Mouse (Mus musculus) T-helper 2 cell (primary cell): ENCODE data around the gene Gm17304.

Experiments used
- in situ Hi-C: fragments of 300-600 bp; cut with MboI, MseI; formaldehyde crosslinking; loops from one replicate; pipeline ENCODE4 v1.15.1; 2025; ENCODE audit warnings: high pct_unique_total_duplicates

Gene Gm17304

GRCm38 (mm10) chr5:106622193-106622592 is 13.3 kb downstream of the Gm17304 start:
- in situ Hi-C loops: no loop called here

DNA sequence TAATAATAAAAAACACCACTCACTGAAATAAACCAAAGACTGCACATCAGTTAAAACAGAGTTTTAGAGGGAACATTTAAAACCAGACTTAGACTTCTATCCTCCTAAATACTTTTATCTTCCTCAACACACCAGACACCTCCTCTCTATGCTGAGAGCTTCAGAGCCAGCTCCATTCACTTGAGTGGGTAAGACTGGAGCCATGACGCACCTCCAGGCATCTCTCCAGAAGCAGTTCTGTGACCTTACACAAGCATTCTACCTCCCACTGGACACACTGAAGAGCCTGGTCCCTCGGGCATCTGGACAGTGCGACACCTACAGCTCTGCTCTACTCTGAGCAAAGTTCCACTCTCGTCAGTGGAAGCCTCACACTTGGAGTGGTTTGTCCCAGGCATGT is 14.4 kb downstream of the Gm17304 start:
- in situ Hi-C loops: no loop called here

GRCm38 (mm10) chr5:106628369-106629149 is 19.7 kb downstream of the Gm17304 start:
- in situ Hi-C loops: no loop called here

GRCm38 (mm10) chr5:106636423-106636946 is 27.6 kb downstream of the Gm17304 start:
- in situ Hi-C loops: no loop called here

- in situ Hi-C loops: no loop called here
Observed at GRCm38 (mm10) chr5:106639627-106640026, 30.7 kb downstream of the Gm17304 start.

DNA sequence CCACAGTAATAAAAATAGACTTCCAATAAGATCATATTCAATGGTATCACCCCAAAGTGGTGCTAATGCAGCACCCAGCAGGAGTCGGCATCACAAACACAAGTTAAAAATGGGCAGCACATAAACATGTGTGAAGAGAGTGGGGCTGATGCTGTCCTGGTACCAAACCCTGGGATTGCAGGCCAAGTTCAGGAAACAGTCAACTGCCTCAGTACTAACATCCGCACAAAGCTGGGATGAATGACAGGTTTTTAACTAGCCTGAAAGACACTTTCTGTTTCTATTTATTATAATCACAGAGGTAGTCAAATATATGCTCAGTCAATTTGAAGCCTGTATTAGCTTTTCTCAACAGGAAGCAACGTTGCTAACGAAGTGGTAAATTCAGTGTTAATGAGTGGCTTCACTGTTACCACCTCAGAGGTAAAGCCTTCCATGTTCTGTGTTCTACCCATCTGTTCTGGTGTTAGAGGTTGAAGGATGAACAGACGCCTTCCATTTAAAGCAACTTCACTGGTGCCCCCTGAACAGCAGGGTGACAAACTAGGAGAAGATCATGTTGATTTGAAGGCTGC is 31.4 kb downstream of the Gm17304 start:
- in situ Hi-C loops: no loop called here

DNA sequence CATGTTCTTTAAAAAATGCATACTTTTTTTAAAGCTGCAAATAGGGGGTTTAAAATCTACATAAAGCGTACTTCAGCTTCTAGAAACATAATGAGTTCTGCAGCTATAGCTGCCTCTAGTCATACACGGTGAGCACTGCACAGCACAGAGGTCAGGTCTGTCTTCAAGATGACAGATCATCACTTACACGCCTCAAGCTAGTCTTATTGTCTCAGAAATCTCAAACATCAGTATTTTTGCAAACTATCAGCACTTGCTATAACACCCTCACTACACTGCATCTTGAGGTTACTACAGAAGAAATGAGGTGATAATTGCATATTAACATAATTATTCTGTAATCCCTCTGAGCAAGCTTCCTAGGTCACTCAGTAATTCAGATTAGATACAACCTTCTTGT is 33.0 kb downstream of the Gm17304 start:
- in situ Hi-C loops: no loop called here

GRCm38 (mm10) chr5:106643434-106643833 is 34.5 kb downstream of the Gm17304 start:
- in situ Hi-C loops: no loop called here

- in situ Hi-C loops: no loop called here
Observed at GRCm38 (mm10) chr5:106649441-106649840, 40.5 kb downstream of the Gm17304 start.

DNA sequence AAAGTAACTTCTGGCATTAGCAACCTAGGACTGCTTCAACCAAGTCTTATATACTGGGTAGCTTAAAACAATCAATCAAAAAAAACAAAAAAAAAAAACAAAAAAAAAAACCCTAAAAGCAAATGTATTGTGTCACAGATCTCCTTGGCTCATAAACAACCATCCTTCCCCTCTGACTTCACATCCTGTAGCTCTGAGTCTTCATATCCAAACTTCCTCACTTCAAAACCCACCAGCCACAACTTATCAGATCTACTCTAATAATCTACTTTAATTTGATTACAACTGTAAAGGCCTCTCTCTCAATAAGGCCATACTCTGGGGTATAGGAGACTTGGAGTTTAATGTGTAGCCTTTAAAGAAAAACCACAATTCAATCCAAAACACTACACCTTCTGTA is 41.1 kb downstream of the Gm17304 start:
- in situ Hi-C loops: no loop called here

DNA sequence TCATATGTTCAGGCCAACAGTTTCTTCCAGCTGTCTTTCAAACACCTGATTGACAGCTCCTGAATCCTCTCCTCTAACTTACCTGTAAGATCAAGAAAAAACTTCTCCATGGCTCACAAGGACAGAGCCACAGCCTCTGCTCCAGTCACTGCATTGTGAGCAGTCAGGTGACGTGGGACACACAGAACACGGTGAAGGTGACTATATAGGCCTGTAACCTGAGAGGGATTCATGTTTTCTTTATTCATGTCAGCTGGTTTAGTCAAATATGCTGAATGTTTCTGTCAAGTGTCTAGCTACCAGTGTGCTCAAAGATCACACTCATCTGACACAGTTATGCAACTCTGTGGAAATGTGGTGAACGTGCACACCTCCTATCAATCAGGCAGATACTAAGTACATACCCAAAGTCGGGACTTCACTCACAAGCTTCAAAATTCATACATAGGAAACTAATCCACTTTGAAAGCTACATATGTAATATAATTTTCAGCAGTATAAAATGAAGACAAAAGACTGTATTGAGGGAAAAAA is 43.4 kb downstream of the Gm17304 start:
- in situ Hi-C loops: no loop called here

DNA sequence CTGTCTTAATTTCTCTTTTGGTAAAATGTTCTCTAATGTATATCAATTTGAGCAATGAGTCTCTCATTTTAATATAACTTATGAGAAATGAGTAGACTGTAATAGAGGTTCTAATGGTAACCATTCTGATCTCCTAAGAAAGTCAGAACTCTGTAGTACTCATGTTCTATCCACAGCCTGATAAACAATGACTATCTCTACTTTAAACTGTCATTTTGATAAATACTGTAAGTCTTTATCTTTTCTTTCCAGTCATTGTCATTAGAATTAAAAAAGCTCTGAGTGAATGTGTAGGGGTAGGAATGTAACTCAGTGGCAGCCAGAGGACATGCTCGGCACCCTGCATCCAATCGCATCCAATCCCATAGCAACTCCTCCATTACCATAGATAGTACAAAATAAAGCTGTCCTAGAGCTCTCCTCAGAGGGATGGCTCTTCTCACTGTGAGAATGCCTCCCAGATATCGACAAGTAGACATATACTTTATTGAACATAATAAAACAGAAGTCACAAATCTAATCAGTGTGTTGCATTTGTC is 44.0 kb downstream of the Gm17304 start:
- in situ Hi-C loops: no loop called here
